Mouse (Mus musculus) hindbrain, embryonic 16.5 days (tissue): ENCODE measurements at regions not wholly inside any gene's neighbourhood (a gene's known extent, or its start where the extent isn't known, plus 50 kb on each side); places are given as distances from the start of the nearest gene placed in this dataset.

Source experiments
- ATAC-seq: fragments of 200-750 bp; cut with Nextera tagmentation; 2 replicates; pipeline ENCODE4 v1.8.0; 2017; ENCODE audit warnings: moderate TSS enrichment, moderate library complexity
- H3K27ac ChIP-seq: fragments of 300-500 bp; sonication (generic); 2 replicates; pipeline ENCODE4 v1.5.1; 2014; ENCODE audit warnings: low read depth, mild to moderate bottlenecking, control low read depth, low read length, moderate library complexity
- H3K27me3 ChIP-seq: fragments of 300-500 bp; sonication (generic); replicated peaks from 2 replicates; pipeline ENCODE4 v1.6.1; 2014; ENCODE audit warnings: low read length; ENCODE audit not compliant: control insufficient read depth, insufficient read depth
- H3K36me3 ChIP-seq: fragments of 300-500 bp; sonication (generic); 2 replicates; pipeline ENCODE4 v1.6.1; 2014; ENCODE audit warnings: mild to moderate bottlenecking, low read length, moderate library complexity, mixed read lengths; ENCODE audit not compliant: control insufficient read depth, insufficient read depth
- H3K4me1 ChIP-seq: fragments of 300-500 bp; sonication (generic); 2 replicates; pipeline ENCODE4 v1.6.1; 2014; ENCODE audit warnings: low read depth, low read length; ENCODE audit not compliant: control insufficient read depth, insufficient read depth
- H3K4me2 ChIP-seq: fragments of 300-500 bp; sonication (generic); 2 replicates; pipeline ENCODE4 v1.6.1; 2014; ENCODE audit warnings: mild to moderate bottlenecking, low read length, control low read depth, moderate library complexity
- H3K4me3 ChIP-seq: fragments of 300-500 bp; sonication (generic); 2 replicates; pipeline ENCODE4 v1.5.1; 2014; ENCODE audit warnings: mild to moderate bottlenecking, low read length, control low read depth, moderate library complexity
- H3K9ac ChIP-seq: fragments of 300-500 bp; sonication (generic); 2 replicates; pipeline ENCODE4 v1.6.1; 2014; ENCODE audit warnings: low read depth, mild to moderate bottlenecking, control low read depth, low read length, moderate library complexity
- H3K9me3 ChIP-seq: fragments of 300-500 bp; sonication (generic); 2 replicates; pipeline ENCODE4 v1.6.1; 2014; ENCODE audit warnings: mild to moderate bottlenecking, low read length, moderate library complexity; ENCODE audit not compliant: control insufficient read depth
- WGBS: fragments of 180-500 bp; shearing (Covaris S2); extraction: QIAGEN DNeasy Blood & Tissue Kit; methylation state at CpG from one replicate; pipeline ENCODE4 v1.1.7; 2014; 5-methylcytosine and 5-hydroxymethylcytosine counted together

DNA sequence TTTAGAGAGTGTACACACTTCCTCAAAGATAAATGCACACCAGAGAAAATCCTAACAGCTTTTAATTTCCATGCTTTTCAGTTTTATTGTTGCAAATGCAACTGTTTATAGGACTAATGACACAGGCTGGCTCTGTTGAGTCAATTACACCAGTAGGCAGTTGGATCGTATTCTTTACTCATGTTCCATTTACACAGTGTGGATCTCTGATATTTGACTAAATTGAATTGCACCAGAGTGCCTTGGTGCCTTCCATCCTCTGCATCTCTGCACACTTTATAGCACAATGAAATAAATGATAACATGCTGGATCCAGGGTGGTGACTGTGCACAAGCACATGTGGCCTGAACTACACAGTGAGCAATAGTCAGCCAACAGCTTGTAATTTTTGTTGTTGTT, 787.0 kb upstream of the Arrdc4 start:
- no peaks in the 10 kb centered on the region for H3K9me3 ChIP-seq
- H3K36me3 ChIP-seq: no peaks in the 10 kb centered on the region
- no peak overlapping the region for H3K4me3 ChIP-seq
- no peak overlapping the region for H3K4me2 ChIP-seq
- H3K9ac ChIP-seq: no peak overlapping the region
- ATAC-seq: peak; percentile 54; the same call in 1 of the 2 replicates
- no peaks in the 10 kb centered on the region for H3K4me1 ChIP-seq
- H3K27ac ChIP-seq: no peak overlapping the region
- no peaks in the 10 kb centered on the region for H3K27me3 ChIP-seq
- whole genome bisulfite sequencing: 88% methylated on average over 1 of the region's 1 CpGs

DNA sequence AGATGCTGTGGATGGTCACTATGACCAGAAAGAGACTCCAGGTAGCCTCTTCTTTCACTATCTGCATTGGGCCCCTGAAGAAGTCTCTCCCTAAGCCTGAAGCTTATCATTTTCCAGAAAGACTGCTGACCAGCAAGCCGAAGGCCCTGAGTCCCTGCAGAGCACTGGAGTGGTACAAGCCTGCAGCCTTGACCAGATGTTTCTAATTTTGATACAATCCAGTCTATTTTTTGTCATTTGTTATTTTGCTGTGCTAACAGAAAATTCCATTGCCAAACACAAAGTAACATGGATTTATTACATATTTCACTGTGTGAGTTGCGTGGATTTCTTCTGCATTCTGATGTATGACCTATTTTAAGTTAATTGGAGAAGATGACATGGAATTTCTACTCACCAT, 764.9 kb upstream of the Arrdc4 start:
- no peaks in the 10 kb centered on the region for H3K4me1 ChIP-seq
- ATAC-seq: no peak
- no peaks in the 10 kb centered on the region for H3K36me3 ChIP-seq
- H3K27me3 ChIP-seq: no peaks in the 10 kb centered on the region
- H3K4me2 ChIP-seq: no peak overlapping the region
- no peaks in the 10 kb centered on the region for H3K9me3 ChIP-seq
- no peak overlapping the region for H3K27ac ChIP-seq
- 91% methylated on average over 2 of the region's 2 CpGs for WGBS
- no peak overlapping the region for H3K9ac ChIP-seq
- H3K4me3 ChIP-seq: no peak overlapping the region

DNA sequence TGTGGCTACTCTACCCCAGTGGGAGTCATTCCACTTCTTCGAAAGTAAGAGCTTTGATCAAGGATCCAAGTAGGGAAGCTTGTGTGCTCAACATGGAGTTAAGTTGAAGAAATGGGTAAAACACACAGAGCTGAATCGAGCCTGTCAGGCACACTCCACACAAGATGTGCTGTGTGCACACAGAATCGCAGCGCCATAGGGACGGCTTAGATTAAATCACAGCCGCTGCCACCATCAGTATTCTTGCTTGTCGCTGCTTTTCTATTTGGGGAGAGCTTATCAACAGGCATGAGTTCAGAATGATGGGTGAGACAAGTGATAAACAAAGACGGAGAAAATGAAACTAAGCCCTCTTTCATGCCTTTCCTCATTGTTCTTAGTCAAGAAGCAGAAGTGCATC, 761.3 kb upstream of the Arrdc4 start:
- no peak for ATAC-seq
- H3K9me3 ChIP-seq: no peaks in the 10 kb centered on the region
- H3K36me3 ChIP-seq: no peaks in the 10 kb centered on the region
- no peak overlapping the region for H3K9ac ChIP-seq
- H3K4me1 ChIP-seq: no peaks in the 10 kb centered on the region
- H3K27me3 ChIP-seq: no peaks in the 10 kb centered on the region
- H3K27ac ChIP-seq: no peak overlapping the region
- WGBS: 60% methylated on average over 8 of the region's 8 CpGs
- H3K4me3 ChIP-seq: no peak overlapping the region
- no peak overlapping the region for H3K4me2 ChIP-seq

DNA sequence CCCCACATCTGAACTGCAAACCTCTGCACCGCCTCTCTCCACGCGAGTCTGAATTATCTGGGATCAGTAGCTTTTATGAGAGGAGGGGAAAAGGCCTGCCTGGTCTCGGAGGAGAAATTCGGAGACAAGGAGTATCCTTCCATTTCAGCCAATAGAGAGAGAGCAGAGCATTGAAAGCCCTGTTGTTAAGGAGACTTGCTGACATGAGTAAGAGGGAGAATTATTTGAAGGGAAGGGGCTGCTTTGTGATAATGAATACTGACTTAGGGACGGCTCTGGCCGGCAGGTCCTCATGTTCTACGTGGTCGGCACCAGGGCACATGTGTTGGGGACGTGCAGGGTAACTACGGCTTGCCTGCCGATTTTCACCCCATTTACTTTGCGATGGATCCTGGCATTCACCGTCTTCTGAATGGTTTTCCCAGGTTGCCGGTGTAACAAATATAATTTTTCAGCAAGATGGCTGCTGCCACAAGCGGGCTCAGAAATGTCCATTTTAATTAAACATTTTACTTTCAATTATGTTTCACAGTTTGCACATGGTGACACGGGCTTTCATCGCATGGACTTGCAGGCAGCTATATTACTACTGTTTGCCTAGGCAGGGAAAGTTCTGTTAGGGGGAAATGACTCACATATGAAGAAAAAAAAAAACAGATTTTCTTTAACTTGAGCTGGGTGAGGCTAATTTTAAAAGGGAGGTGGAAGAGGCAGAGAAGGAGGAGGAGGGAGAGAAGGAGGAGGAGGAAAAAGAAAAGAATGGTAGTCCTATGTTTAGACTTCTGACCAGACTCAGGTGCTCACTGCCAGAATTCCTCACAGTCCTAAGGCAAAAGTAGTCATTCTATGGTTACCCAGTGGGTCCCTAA, 744.3 kb upstream of the Arrdc4 start:
- Histone ChIP-seq H3K27ac (no peak overlapping the region), H3K27me3 (peaks cover 10% of the 10 kb centered on the region), H3K9ac (peak overlapping the region; percentile 41), H3K36me3 (no peaks in the 10 kb centered on the region), H3K4me3 (peak overlapping the region; percentile 25), H3K4me1 (no peaks in the 10 kb centered on the region), H3K4me2 (peak overlapping the region; percentile 57), H3K9me3 (no peaks in the 10 kb centered on the region)
- 38% methylated on average over 18 of the region's 18 CpGs for WGBS
- ATAC-seq: peak; percentile 45; the same call in 1 of the 2 replicates

DNA sequence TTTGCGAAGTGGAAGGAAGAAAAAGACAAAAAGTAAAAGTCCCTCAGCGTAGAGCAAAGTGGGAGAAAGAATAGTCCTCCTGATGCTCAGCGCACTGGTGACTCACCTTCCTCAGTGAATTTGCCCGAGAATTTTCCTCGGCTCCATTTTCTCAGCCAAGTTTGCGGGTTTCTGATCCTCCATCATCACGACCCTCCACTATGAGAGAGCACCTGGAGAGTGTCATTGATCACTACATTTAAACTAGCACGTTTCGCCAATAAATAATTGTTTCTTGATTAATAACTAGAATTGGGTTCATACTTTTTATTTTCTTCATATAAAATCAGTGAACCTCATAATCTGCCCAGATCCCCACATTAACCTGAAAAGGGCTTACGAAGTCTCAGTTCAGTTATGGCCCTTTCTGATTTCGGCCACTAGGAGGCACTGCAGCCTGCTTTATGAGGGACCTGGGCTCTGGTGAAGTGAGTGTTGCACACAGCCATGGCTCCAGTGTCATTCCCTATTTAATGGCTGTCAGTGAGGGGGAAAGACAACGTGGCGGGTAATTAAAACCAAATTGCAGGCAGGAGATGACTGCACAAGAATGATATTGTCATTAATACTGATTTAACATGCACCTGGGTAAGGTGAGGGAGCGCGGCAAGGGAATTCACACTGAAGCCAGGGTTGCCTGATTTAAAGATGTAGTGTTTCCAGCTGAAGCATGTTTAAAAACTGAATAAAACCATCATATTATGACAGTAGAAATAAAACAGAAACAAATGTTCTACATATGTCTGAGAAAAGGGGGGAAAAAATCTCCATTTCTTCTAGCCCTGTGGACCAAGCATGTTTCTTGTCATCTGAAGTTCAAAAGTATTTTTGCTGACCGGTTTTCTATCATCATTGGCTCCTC, 741.8 kb upstream of the Arrdc4 start:
- H3K9ac ChIP-seq: no peak overlapping the region
- H3K4me3 ChIP-seq: no peak overlapping the region
- peaks cover 10% of the 10 kb centered on the region for H3K27me3 ChIP-seq
- H3K4me2 ChIP-seq: peak overlapping the region; percentile 38
- WGBS: 39% methylated on average over 16 of the region's 16 CpGs
- H3K27ac ChIP-seq: 0 out of 2 replicates have a peak overlapping the region, but pooled peaks have one; percentile 34
- H3K9me3 ChIP-seq: no peaks in the 10 kb centered on the region
- H3K36me3 ChIP-seq: no peaks in the 10 kb centered on the region
- H3K4me1 ChIP-seq: no peaks in the 10 kb centered on the region
- peak; percentile 94 for ATAC-seq

DNA sequence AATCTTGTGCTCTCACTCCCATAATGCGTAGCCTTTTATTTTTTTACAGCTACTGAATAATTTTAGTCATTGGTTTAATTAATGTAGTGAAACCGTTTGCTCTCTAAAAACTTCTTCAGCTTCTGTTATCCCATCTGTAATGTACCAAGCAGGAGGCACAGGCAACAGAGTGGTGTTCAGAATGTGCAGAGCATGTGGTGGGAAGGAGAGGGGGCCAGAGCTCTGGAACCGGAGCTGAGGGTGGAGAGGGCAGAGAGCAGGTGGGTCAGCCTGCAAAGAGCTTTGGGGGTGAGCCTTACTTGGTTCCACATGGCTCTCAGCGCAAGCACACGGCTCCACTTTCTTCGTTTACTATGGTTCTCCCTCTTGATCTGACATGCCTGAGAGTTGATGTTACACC, 739.6 kb upstream of the Arrdc4 start:
- no peaks in the 10 kb centered on the region for H3K4me1 ChIP-seq
- no peak overlapping the region for H3K27ac ChIP-seq
- H3K36me3 ChIP-seq: no peaks in the 10 kb centered on the region
- H3K27me3 ChIP-seq: peaks cover 10% of the 10 kb centered on the region
- WGBS: 56% methylated on average over 6 of the region's 6 CpGs
- no peak overlapping the region for H3K4me2 ChIP-seq
- H3K9me3 ChIP-seq: no peaks in the 10 kb centered on the region
- H3K9ac ChIP-seq: no peak overlapping the region
- no peak overlapping the region for H3K4me3 ChIP-seq
- no peak for ATAC-seq

DNA sequence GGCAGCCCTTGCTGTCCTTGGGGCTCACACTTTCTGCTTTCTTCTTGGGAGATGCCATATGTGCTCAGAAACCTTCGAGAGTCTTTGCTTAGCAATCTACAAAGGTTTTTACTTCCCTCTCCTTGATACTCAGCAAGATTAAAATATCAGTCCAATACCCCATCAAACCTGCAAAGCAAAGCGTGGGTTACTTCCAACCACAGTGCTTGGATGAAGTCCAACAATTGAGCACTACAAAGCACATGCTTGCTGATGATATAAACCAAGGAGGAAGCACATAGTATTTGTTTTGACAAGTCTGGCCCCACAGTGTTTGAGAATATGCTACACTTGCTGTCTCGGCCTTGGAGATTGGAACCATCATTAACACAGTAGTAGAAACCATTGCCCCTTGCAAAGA, 738.1 kb upstream of the Arrdc4 start:
- Histone ChIP-seq H3K9me3 (no peaks in the 10 kb centered on the region), H3K9ac (no peak overlapping the region), H3K4me2 (no peak overlapping the region), H3K27ac (no peak overlapping the region), H3K4me3 (no peak overlapping the region), H3K27me3 (peaks cover 5% of the 10 kb centered on the region), H3K36me3 (no peaks in the 10 kb centered on the region), H3K4me1 (no peaks in the 10 kb centered on the region)
- WGBS: 69% methylated on average over 3 of the region's 3 CpGs
- ATAC-seq: no peak

DNA sequence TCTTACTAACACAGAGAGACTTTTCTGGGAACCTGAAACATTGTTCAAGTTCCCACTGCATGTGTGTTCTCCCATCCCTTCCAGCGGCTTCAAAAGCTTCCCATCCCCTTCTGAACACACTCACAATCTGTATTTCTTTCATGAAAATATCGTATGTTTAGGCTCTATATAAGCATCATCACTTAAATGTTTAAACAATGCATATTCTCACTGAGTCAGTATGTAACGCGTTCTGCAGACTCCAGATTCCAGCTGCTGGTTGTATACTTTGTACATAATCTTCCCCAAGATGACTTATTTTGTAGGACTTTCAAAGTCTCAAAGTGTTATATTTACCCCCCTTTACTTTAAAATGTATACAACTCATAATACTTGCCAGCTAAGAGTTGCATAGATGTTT, 735.5 kb upstream of the Arrdc4 start:
- ATAC-seq: no peak
- Histone ChIP-seq H3K4me1 (no peaks in the 10 kb centered on the region), H3K27ac (no peak overlapping the region), H3K9me3 (no peaks in the 10 kb centered on the region), H3K4me2 (no peak overlapping the region), H3K9ac (no peak overlapping the region), H3K4me3 (no peak overlapping the region), H3K27me3 (no peaks in the 10 kb centered on the region), H3K36me3 (no peaks in the 10 kb centered on the region)
- WGBS: 89% methylated on average over 4 of the region's 4 CpGs
